Mouse (Mus musculus): ENCODE measurements around the gene C330021F23Rik. TPM values are rescaled to one million over a fixed set of nuclear protein-coding genes. Genes with fewer than 3 reads are reported as not detected.

Gene C330021F23Rik
- polyA plus RNA-seq, 2 experiments: 0.36 to 0.41 TPM

DNA sequence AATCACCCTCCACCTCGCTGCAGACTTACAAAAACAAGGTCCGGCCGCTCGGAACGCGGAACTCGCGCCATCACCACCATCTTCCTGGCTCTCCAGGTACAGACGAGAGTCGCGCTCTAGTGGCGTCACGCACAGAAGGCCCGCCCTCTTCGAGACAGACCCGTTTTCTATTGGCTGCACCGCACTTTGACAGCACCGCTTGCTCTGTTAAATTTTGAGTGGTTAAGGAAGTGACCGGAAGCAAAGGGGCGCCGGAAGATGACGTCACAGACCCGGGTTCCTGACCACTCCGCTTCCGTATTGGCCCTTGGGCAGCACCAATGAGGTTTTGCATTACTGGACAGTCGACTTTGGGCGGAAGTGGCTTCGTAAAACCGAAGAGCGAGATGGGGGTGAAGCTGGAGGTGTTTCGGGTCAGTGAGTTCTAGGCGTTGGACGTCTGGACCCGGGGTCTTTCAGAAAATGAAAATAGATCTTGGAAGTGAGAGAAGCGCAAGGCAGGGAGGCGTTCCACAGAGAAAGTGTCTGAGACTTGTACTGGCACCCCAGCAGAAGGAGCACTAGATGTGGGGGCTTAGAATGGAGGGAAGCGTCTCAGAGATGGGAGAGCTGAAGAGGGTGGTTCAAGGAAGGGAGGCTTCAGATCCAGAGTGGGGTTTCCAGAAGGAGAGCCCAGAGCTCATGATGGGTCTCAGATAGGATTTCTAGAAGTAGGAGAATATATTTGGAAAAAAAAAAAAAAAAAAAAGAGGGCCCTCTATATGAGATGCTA lies 53.6 kb downstream of the C330021F23Rik start, which contains the start of the genes Xab2 and Pet100:
Xab2 (minus strand) TSS at position 118 of the 772 bp plus-strand sequence.
Pet100 (plus strand) TSS at position 350 of the 772 bp plus-strand sequence.
- H3K4me1 ChIP-seq (ENCODE audit: control insufficient read depth, insufficient read depth, low read length): peaks cover 5% of the 10 kb centered on the region
- peak; percentile 100 for DNase-seq (ENCODE audit: low spot score)
- 1% methylated on average over 37 of the region's 37 CpGs for WGBS
- H3K9ac ChIP-seq (ENCODE audit: low read depth, low read length, severe bottlenecking): peak within 1 kb of the TSS; percentile 75
- no peak within 1 kb of the TSS for H3K27ac ChIP-seq (replicated peaks; ENCODE audit: low read depth, low read length)
- peak; percentile 99 for ATAC-seq (ENCODE audit: low FRiP score, low read depth)
- H3K4me3 ChIP-seq (replicated peaks; ENCODE audit: low read length): peak within 1 kb of the TSS; percentile 82
- H3K9me3 ChIP-seq (ENCODE audit: control insufficient read depth, low read length): no peaks in the 10 kb centered on the region
- TF ChIP-seq POLR2A (IDR thresholded peaks at IDR 0.05; ENCODE audit: borderline replicate concordance, extremely low read depth, insufficient read depth, insufficient read length): peak; percentile 65; the same call in 1 of the 2 replicates
- H3K4me2 ChIP-seq (replicated peaks; ENCODE audit: low read depth, low read length, severe bottlenecking): peak within 1 kb of the TSS; percentile 89
- peaks cover 22% of the 10 kb centered on the region for H3K36me3 ChIP-seq (ENCODE audit: control insufficient read depth, insufficient read depth, low read length)
- H3K27me3 ChIP-seq (ENCODE audit: control insufficient read depth, insufficient read depth, low read length): no peaks in the 10 kb centered on the region

DNA sequence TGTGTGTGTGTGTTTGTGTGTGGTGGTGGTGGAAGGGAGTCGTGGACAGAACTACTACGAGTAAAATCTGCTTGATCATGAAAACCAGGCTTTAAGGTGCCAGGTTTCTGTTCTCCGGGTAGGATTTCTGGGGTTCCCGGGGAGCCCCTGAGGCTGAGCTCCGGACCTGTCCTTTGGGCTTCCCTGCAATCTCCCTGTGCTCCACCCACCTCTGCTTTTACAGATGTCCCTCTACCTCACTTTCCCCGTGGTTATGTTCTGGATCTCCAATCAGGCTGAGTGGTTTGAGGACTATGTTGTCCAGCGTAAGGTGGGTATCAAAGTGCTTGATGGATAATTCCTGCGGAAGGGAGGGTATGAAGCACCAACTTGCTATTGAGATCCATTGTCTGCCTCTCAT lies 54.3 kb downstream of the C330021F23Rik start:
- Histone ChIP-seq H3K36me3 (ENCODE audit: control insufficient read depth, insufficient read depth, low read length) (peaks cover 17% of the 10 kb centered on the region), H3K4me3 (replicated peaks; ENCODE audit: low read length) (peak overlapping the region; percentile 82), H3K4me2 (replicated peaks; ENCODE audit: low read depth, low read length, severe bottlenecking) (peak overlapping the region; percentile 77), H3K27me3 (ENCODE audit: control insufficient read depth, insufficient read depth, low read length) (no peaks in the 10 kb centered on the region), H3K9ac (ENCODE audit: low read depth, low read length, severe bottlenecking) (peak overlapping the region; percentile 63), H3K9me3 (ENCODE audit: control insufficient read depth, low read length) (no peaks in the 10 kb centered on the region), H3K27ac (replicated peaks; ENCODE audit: low read depth, low read length) (no peak overlapping the region), H3K4me1 (ENCODE audit: control insufficient read depth, insufficient read depth, low read length) (peaks cover 5% of the 10 kb centered on the region)
- 71% methylated on average over 8 of the region's 8 CpGs for WGBS
- no peak for DNase-seq (ENCODE audit: low spot score)
- TF ChIP-seq POLR2A (IDR thresholded peaks at IDR 0.05; ENCODE audit: borderline replicate concordance, extremely low read depth, insufficient read depth, insufficient read length): no peak
- ATAC-seq (ENCODE audit: low FRiP score, low read depth): no peak

DNA sequence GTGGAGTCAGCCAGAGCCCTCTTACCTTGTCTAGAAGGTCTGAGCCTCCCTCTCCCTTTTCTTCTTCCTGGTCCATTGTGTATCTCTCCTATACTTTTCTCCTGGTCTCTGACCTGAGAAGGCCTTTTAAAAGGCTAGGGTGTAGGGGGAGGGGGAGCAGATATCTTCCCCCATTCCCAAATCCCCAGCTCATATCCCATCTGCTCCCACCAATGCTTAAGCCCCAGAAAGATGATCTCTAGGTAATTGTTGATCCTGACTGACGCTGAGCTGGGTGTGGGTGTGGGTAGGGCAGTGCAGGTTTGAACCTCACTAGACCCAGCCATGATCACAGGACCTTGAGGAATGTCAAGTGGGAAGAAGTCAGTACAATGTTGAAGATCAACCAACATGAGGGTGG lies 57.7 kb downstream of the C330021F23Rik start, which contains the start of gene Pcp2:
Pcp2 (minus strand) TSS at position 101 of the 400 bp plus-strand sequence.
- H3K27me3 ChIP-seq (ENCODE audit: control insufficient read depth, insufficient read depth, low read length): no peaks in the 10 kb centered on the region
- no peak within 1 kb of the TSS for H3K4me2 ChIP-seq (replicated peaks; ENCODE audit: low read depth, low read length, severe bottlenecking)
- DNase-seq (ENCODE audit: low spot score) (no peak), ATAC-seq (ENCODE audit: low FRiP score, low read depth) (no peak)
- TF ChIP-seq POLR2A (IDR thresholded peaks at IDR 0.05; ENCODE audit: borderline replicate concordance, extremely low read depth, insufficient read depth, insufficient read length): no peak
- peaks cover 1% of the 10 kb centered on the region; the same call in 1 of the 2 replicates for H3K4me1 ChIP-seq (ENCODE audit: control insufficient read depth, insufficient read depth, low read length)
- WGBS: 50% methylated on average over 1 of the region's 1 CpGs
- H3K9ac ChIP-seq (ENCODE audit: low read depth, low read length, severe bottlenecking): no peak within 1 kb of the TSS
- H3K27ac ChIP-seq (replicated peaks; ENCODE audit: low read depth, low read length): no peak within 1 kb of the TSS
- H3K4me3 ChIP-seq (replicated peaks; ENCODE audit: low read length): no peak within 1 kb of the TSS
- H3K9me3 ChIP-seq (ENCODE audit: control insufficient read depth, low read length): no peaks in the 10 kb centered on the region
- no peaks in the 10 kb centered on the region for H3K36me3 ChIP-seq (ENCODE audit: control insufficient read depth, insufficient read depth, low read length)

DNA sequence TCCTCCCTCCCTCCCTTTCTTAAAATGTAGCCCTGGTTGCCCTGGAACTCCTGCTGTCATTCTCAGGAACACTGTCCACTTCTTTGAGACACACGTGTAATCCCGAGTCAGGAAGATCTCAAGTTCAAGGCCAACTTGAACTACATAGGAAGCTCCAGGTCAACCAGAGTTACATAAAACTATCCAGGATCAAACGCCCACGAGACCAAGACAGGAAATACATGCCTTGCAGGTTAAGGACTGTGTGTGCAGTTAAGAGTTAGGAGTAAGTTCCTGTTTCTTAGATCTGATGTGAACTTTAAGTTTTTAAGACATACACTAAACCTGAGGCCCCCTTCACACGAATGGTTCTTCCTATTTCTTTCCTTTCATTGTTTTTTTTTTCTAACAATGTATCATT lies 59.2 kb downstream of the C330021F23Rik start:
- Histone ChIP-seq H3K27me3 (ENCODE audit: control insufficient read depth, insufficient read depth, low read length) (0 out of 2 replicates have a peak, but pooled peaks cover 6% of the 10 kb centered on the region), H3K4me1 (ENCODE audit: control insufficient read depth, insufficient read depth, low read length) (no peaks in the 10 kb centered on the region), H3K36me3 (ENCODE audit: control insufficient read depth, insufficient read depth, low read length) (no peaks in the 10 kb centered on the region), H3K4me3 (replicated peaks; ENCODE audit: low read length) (no peak overlapping the region), H3K4me2 (replicated peaks; ENCODE audit: low read depth, low read length, severe bottlenecking) (no peak overlapping the region), H3K9me3 (ENCODE audit: control insufficient read depth, low read length) (no peaks in the 10 kb centered on the region), H3K9ac (ENCODE audit: low read depth, low read length, severe bottlenecking) (no peak overlapping the region), H3K27ac (replicated peaks; ENCODE audit: low read depth, low read length) (no peak overlapping the region)
- no peak for TF ChIP-seq POLR2A (IDR thresholded peaks at IDR 0.05; ENCODE audit: borderline replicate concordance, extremely low read depth, insufficient read depth, insufficient read length)
- ATAC-seq (ENCODE audit: low FRiP score, low read depth) (no peak), DNase-seq (ENCODE audit: low spot score) (no peak)
- 61% methylated on average over 5 of the region's 5 CpGs for WGBS

DNA sequence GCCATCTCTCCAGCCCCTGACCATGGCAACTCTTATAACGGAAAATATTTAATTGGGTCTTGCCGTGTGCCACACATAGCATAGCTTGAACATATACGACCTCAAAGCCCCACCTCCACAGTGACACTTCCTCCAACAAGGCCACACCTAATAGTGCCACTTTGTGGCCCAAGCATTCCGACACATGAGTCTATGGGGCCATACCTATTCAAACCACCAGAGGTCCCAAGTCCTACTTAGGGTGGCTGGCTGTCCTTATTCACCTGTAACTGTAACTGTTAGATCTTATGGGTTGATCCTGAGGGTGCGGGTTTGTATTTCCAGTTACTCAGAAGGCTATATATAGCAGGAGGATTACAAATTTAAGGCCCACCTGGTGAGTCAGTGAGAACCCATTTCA lies 60.2 kb downstream of the C330021F23Rik start:
- Histone ChIP-seq H3K27ac (replicated peaks; ENCODE audit: low read depth, low read length) (no peak overlapping the region), H3K4me3 (replicated peaks; ENCODE audit: low read length) (no peak overlapping the region), H3K36me3 (ENCODE audit: control insufficient read depth, insufficient read depth, low read length) (no peaks in the 10 kb centered on the region), H3K9ac (ENCODE audit: low read depth, low read length, severe bottlenecking) (no peak overlapping the region), H3K27me3 (ENCODE audit: control insufficient read depth, insufficient read depth, low read length) (0 out of 2 replicates have a peak, but pooled peaks cover 6% of the 10 kb centered on the region), H3K9me3 (ENCODE audit: control insufficient read depth, low read length) (no peaks in the 10 kb centered on the region), H3K4me2 (replicated peaks; ENCODE audit: low read depth, low read length, severe bottlenecking) (no peak overlapping the region), H3K4me1 (ENCODE audit: control insufficient read depth, insufficient read depth, low read length) (no peaks in the 10 kb centered on the region)
- no peak for TF ChIP-seq POLR2A (IDR thresholded peaks at IDR 0.05; ENCODE audit: borderline replicate concordance, extremely low read depth, insufficient read depth, insufficient read length)
- ATAC-seq (ENCODE audit: low FRiP score, low read depth) (peak; percentile 50; the same call in 1 of the 2 replicates), DNase-seq (ENCODE audit: low spot score) (peak; percentile 10)
- WGBS: 25% methylated on average over 5 of the region's 5 CpGs

Measured in limb, embryonic 14.5 days (tissue).